Mouse (Mus musculus): ENCODE data around the gene Mrc2. TPM values are rescaled to one million over a fixed set of nuclear protein-coding genes. Genes with fewer than 3 reads are reported as not detected.

Mrc2 gene
- polyA plus RNA-seq, 1 experiment: 23.7 TPM

GRCm38 (mm10) chr11:105296084-105296483, 3.6 kb downstream of the Mrc2 start:
- TF ChIP-seq CTCF (conservative IDR thresholded peaks at IDR 0.05; ENCODE audit: insufficient read depth, insufficient read length, low read depth, low read length) (no peak), POLR2A (IDR thresholded peaks at IDR 0.05; ENCODE audit: low read depth, low read length) (no peak)
- Histone ChIP-seq H3K36me3 (ENCODE audit: control insufficient read depth, insufficient read depth, low read length) (no peaks in the 10 kb centered on the region), H3K27ac (ENCODE audit: insufficient read depth, low read depth, low read length) (no peak overlapping the region; the same call in 1 of the 2 replicates), H3K27me3 (replicated peaks; ENCODE audit: control insufficient read depth, insufficient read depth, low read length) (no peaks in the 10 kb centered on the region), H3K4me1 (ENCODE audit: control insufficient read depth, insufficient read depth, low read length) (no peaks in the 10 kb centered on the region), H3K4me3 (ENCODE audit: insufficient read depth, low read depth, low read length) (no peak overlapping the region)
- DNase-seq: no peak
- 86% methylated on average over 10 of the region's 10 CpGs for WGBS

- no peak for TF ChIP-seq CTCF (conservative IDR thresholded peaks at IDR 0.05; ENCODE audit: insufficient read depth, insufficient read length, low read depth, low read length)
- no peak for TF ChIP-seq POLR2A (IDR thresholded peaks at IDR 0.05; ENCODE audit: low read depth, low read length)
- no peak overlapping the region for H3K27ac ChIP-seq (ENCODE audit: insufficient read depth, low read depth, low read length)
- H3K4me3 ChIP-seq (ENCODE audit: insufficient read depth, low read depth, low read length): no peak overlapping the region
- 83% methylated on average over 7 of the region's 7 CpGs for WGBS
- DNase-seq: no peak
- no peaks in the 10 kb centered on the region for H3K36me3 ChIP-seq (ENCODE audit: control insufficient read depth, insufficient read depth, low read length)
- no peaks in the 10 kb centered on the region for H3K27me3 ChIP-seq (replicated peaks; ENCODE audit: control insufficient read depth, insufficient read depth, low read length)
- H3K4me1 ChIP-seq (ENCODE audit: control insufficient read depth, insufficient read depth, low read length): peaks cover 11% of the 10 kb centered on the region; the same call in 1 of the 2 replicates
These were observed 17.8 kb downstream of the Mrc2 start for GRCm38 (mm10) chr11:105310197-105310596.

GRCm38 (mm10) chr11:105311291-105311975, 19.0 kb downstream of the Mrc2 start:
- H3K27ac ChIP-seq (ENCODE audit: insufficient read depth, low read depth, low read length): peak overlapping the region; percentile 58
- 41% methylated on average over 24 of the region's 24 CpGs for WGBS
- H3K36me3 ChIP-seq (ENCODE audit: control insufficient read depth, insufficient read depth, low read length): no peaks in the 10 kb centered on the region
- TF ChIP-seq POLR2A (IDR thresholded peaks at IDR 0.05; ENCODE audit: low read depth, low read length) (no peak), CTCF (conservative IDR thresholded peaks at IDR 0.05; ENCODE audit: insufficient read depth, insufficient read length, low read depth, low read length) (no peak)
- no peak overlapping the region for H3K4me3 ChIP-seq (ENCODE audit: insufficient read depth, low read depth, low read length)
- DNase-seq: peak; percentile 81
- H3K27me3 ChIP-seq (replicated peaks; ENCODE audit: control insufficient read depth, insufficient read depth, low read length): no peaks in the 10 kb centered on the region
- peaks cover 14% of the 10 kb centered on the region; the same call in 1 of the 2 replicates for H3K4me1 ChIP-seq (ENCODE audit: control insufficient read depth, insufficient read depth, low read length)

- Histone ChIP-seq H3K27me3 (replicated peaks; ENCODE audit: control insufficient read depth, insufficient read depth, low read length) (no peaks in the 10 kb centered on the region), H3K4me1 (ENCODE audit: control insufficient read depth, insufficient read depth, low read length) (peaks cover 14% of the 10 kb centered on the region; the same call in 1 of the 2 replicates), H3K27ac (ENCODE audit: insufficient read depth, low read depth, low read length) (peak overlapping the region; percentile 47; the same call in 1 of the 2 replicates), H3K4me3 (ENCODE audit: insufficient read depth, low read depth, low read length) (no peak overlapping the region), H3K36me3 (ENCODE audit: control insufficient read depth, insufficient read depth, low read length) (no peaks in the 10 kb centered on the region)
- no peak for TF ChIP-seq POLR2A (IDR thresholded peaks at IDR 0.05; ENCODE audit: low read depth, low read length)
- TF ChIP-seq CTCF (conservative IDR thresholded peaks at IDR 0.05; ENCODE audit: insufficient read depth, insufficient read length, low read depth, low read length): no peak
- DNase-seq: peak; percentile 14
- WGBS: 60% methylated on average over 12 of the region's 12 CpGs
These were observed 20.0 kb downstream of the Mrc2 start for GRCm38 (mm10) chr11:105312311-105312942.

GRCm38 (mm10) chr11:105312972-105313632, 20.7 kb downstream of the Mrc2 start:
- peak; percentile 80 for DNase-seq
- TF ChIP-seq CTCF (conservative IDR thresholded peaks at IDR 0.05; ENCODE audit: insufficient read depth, insufficient read length, low read depth, low read length): no peak
- TF ChIP-seq POLR2A (IDR thresholded peaks at IDR 0.05; ENCODE audit: low read depth, low read length): no peak
- no peaks in the 10 kb centered on the region for H3K36me3 ChIP-seq (ENCODE audit: control insufficient read depth, insufficient read depth, low read length)
- H3K4me3 ChIP-seq (ENCODE audit: insufficient read depth, low read depth, low read length): no peak overlapping the region
- WGBS: 47% methylated on average over 10 of the region's 10 CpGs
- peak overlapping the region; percentile 49 for H3K27ac ChIP-seq (ENCODE audit: insufficient read depth, low read depth, low read length)
- H3K27me3 ChIP-seq (replicated peaks; ENCODE audit: control insufficient read depth, insufficient read depth, low read length): no peaks in the 10 kb centered on the region
- peaks cover 14% of the 10 kb centered on the region; the same call in 1 of the 2 replicates for H3K4me1 ChIP-seq (ENCODE audit: control insufficient read depth, insufficient read depth, low read length)

GRCm38 (mm10) chr11:105313633-105314014, 21.2 kb downstream of the Mrc2 start:
- 65% methylated on average over 8 of the region's 8 CpGs for WGBS

GRCm38 (mm10) chr11:105315296-105315695, 22.9 kb downstream of the Mrc2 start:
- H3K27me3 ChIP-seq (replicated peaks; ENCODE audit: control insufficient read depth, insufficient read depth, low read length): no peaks in the 10 kb centered on the region
- H3K36me3 ChIP-seq (ENCODE audit: control insufficient read depth, insufficient read depth, low read length): no peaks in the 10 kb centered on the region
- peaks cover 14% of the 10 kb centered on the region; the same call in 1 of the 2 replicates for H3K4me1 ChIP-seq (ENCODE audit: control insufficient read depth, insufficient read depth, low read length)
- 73% methylated on average over 8 of the region's 8 CpGs for WGBS
- no peak overlapping the region for H3K4me3 ChIP-seq (ENCODE audit: insufficient read depth, low read depth, low read length)
- no peak for TF ChIP-seq POLR2A (IDR thresholded peaks at IDR 0.05; ENCODE audit: low read depth, low read length)
- no peak for DNase-seq
- H3K27ac ChIP-seq (ENCODE audit: insufficient read depth, low read depth, low read length): no peak overlapping the region

More at GRCm38 (mm10) chr11:105313633-105314014, 21.2 kb downstream of the Mrc2 start:
- Histone ChIP-seq H3K4me3 (ENCODE audit: insufficient read depth, low read depth, low read length) (no peak overlapping the region), H3K36me3 (ENCODE audit: control insufficient read depth, insufficient read depth, low read length) (no peaks in the 10 kb centered on the region), H3K4me1 (ENCODE audit: control insufficient read depth, insufficient read depth, low read length) (peaks cover 14% of the 10 kb centered on the region; the same call in 1 of the 2 replicates), H3K27me3 (replicated peaks; ENCODE audit: control insufficient read depth, insufficient read depth, low read length) (no peaks in the 10 kb centered on the region), H3K27ac (ENCODE audit: insufficient read depth, low read depth, low read length) (peak overlapping the region; percentile 49)
- DNase-seq: no peak
- TF ChIP-seq CTCF (conservative IDR thresholded peaks at IDR 0.05; ENCODE audit: insufficient read depth, insufficient read length, low read depth, low read length) (no peak), POLR2A (IDR thresholded peaks at IDR 0.05; ENCODE audit: low read depth, low read length) (no peak)
